Mouse (Mus musculus): ENCODE results near the gene Tgfb1. TPM values are rescaled to one million over a fixed set of nuclear protein-coding genes. Genes with fewer than 3 reads are reported as not detected.

Tgfb1 gene
- 1.2 TPM in 2 replicates for polyA plus RNA-seq (2015; fragmentation: Nextera tagmentation; extraction: Ambion mirVana)

DNA sequence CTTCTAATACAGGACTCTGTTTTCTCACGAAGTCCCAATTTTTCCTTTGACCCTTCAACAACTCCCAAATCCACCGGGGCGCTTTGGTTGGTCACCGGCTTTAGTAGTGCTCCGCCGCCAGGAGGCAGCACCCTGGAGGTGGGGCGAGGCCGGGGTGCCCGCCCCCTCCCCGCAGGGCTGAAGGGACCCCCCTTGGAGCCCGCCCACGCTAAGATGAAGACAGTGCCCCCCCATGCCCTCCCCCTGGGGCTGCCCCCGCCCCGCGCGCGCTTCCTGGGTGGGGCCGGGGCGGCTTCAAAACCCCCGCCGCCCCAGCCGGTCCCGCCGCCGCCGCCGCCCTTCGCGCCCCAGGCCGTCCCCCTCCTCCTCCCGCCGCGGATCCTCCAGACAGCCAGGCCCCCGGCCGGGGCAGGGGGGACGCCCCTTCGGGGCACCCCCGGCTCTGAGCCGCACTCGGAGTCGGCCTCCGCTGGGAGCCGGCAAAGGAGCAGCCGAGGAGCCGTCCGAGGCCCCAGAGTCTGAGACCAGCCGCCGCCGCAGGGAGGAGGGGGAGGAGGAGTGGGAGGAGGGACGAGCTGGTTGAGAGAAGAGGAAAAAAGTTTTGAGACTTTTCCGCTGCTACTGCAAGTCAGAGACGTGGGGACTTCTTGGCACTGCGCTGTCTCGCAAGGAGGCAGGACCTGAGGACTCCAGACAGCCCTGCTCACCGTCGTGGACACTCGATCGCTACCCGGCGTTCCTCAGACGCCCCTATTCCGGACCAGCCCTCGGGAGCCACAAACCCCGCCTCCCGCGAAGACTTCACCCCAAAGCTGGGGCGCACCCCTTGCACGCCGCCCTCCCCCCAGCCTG lies at the start of gene Tgfb1:
Tgfb1 (plus strand) TSS at position 323 of the 852 bp plus-strand sequence.

GRCm38 (mm10) chr7:25658657-25659472 lies 27.9 kb upstream of the Tgfb1 start, which contains the start of the genes Bckdha and Exosc5:
TSS of gene Bckdha (minus strand) at chr7:25658981.
TSS of gene Exosc5 (plus strand) at chr7:25659164.

GRCm38 (mm10) chr7:25674719-25675300 lies 12.0 kb upstream of the Tgfb1 start, which contains the start of gene Tmem91:
TSS of gene Tmem91 (minus strand) at chr7:25675166.

DNA sequence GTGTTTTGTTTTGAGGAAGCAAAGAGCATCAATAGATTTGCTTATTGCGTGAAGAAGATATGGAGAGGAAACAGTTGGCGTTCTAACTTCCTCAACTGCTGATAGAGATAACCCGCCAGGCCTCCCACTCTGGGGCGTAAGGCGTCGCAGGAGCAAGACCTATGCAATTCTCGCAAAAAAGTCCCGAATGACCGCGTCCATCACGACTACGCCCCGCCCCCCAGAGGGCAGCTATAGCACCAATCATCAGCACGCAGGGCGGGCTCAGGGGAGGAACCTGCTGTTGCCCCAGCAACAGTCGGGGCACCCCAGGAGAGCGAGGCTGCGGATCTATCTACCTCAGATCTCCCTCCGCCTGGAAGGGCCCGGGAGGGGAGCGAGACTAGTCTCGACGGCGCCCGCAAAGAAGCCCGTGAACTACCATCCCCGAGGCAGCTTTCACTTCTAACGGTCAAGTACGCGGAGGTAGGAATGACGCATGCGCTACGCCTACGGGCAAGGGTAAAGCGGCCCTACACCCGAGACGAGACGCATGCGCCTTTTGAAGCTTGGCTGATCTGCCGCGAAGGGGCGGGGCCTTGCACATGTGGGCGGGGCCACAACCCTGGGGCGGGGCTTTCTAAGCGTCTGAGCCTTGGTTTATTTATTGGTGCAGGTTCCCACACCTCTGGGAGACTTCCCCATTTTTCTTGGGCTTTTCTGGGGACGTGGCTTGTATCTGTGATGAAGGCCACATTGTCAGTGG lies 6.1 kb upstream of the Tgfb1 start, which contains the start of gene B9d2:
B9d2 (plus strand) TSS at position 267 of the 745 bp plus-strand sequence.

GRCm38 (mm10) chr7:25718788-25719417 lies 32.1 kb downstream of the Tgfb1 start, which contains the start of gene Ccdc97:
TSS of gene Ccdc97 (minus strand) at chr7:25719088.

Other genes starting within 250 kb of the Tgfb1 start
- 1.4 and 1.5 TPM in 2 replicates for gene Ceacam1, start 209.4 kb upstream of the Tgfb1 start, polyA plus RNA-seq (2015; fragmentation: Nextera tagmentation; extraction: Ambion mirVana)
- gene Ceacam2, start 147.1 kb upstream of the Tgfb1 start, polyA plus RNA-seq (2015; fragmentation: Nextera tagmentation; extraction: Ambion mirVana), result 0.15 TPM in 1 of 2 replicates, not detected in the other
- gene Erich4, start 71.1 kb upstream of the Tgfb1 start, polyA plus RNA-seq (2015; fragmentation: Nextera tagmentation; extraction: Ambion mirVana), result not detected in 2 replicates
- gene Dmac2, start 67.6 kb upstream of the Tgfb1 start, polyA plus RNA-seq (2015; fragmentation: Nextera tagmentation; extraction: Ambion mirVana), result 50.1 and 51.9 TPM in 2 replicates
- 1.3 and 1.7 TPM in 2 replicates for gene B3gnt8, start 60.3 kb upstream of the Tgfb1 start, polyA plus RNA-seq (2015; fragmentation: Nextera tagmentation; extraction: Ambion mirVana)
- 51.5 and 51.7 TPM in 2 replicates for gene Bckdha, start 28.0 kb upstream of the Tgfb1 start, polyA plus RNA-seq (2015; fragmentation: Nextera tagmentation; extraction: Ambion mirVana)
- gene Exosc5, start 27.8 kb upstream of the Tgfb1 start, polyA plus RNA-seq (2015; fragmentation: Nextera tagmentation; extraction: Ambion mirVana), result 33.1 and 37.9 TPM in 2 replicates
- gene Tmem91, start 11.8 kb upstream of the Tgfb1 start, polyA plus RNA-seq (2015; fragmentation: Nextera tagmentation; extraction: Ambion mirVana), result 240 and 246 TPM in 2 replicates
- gene B9d2, start 6.2 kb upstream of the Tgfb1 start, polyA plus RNA-seq (2015; fragmentation: Nextera tagmentation; extraction: Ambion mirVana), result 48.2 and 49.2 TPM in 2 replicates
- gene Ccdc97, start 32.1 kb downstream of the Tgfb1 start, polyA plus RNA-seq (2015; fragmentation: Nextera tagmentation; extraction: Ambion mirVana), result 22.2 and 25.1 TPM in 2 replicates
- 39.3 TPM in 2 replicates for gene Hnrnpul1, start 67.8 kb downstream of the Tgfb1 start, polyA plus RNA-seq (2015; fragmentation: Nextera tagmentation; extraction: Ambion mirVana)
- gene Axl, start 101.7 kb downstream of the Tgfb1 start, polyA plus RNA-seq (2015; fragmentation: Nextera tagmentation; extraction: Ambion mirVana), result 37.7 and 38.3 TPM in 2 replicates
- gene Cyp2s1, start 129.9 kb downstream of the Tgfb1 start, polyA plus RNA-seq (2015; fragmentation: Nextera tagmentation; extraction: Ambion mirVana), result 2.8 and 3.1 TPM in 2 replicates
- not detected in 2 replicates for gene Cyp2b10, start 210.6 kb downstream of the Tgfb1 start, polyA plus RNA-seq (2015; fragmentation: Nextera tagmentation; extraction: Ambion mirVana)